Mouse (Mus musculus): Measurements from ENCODE around the gene Ksr1.

DNA sequence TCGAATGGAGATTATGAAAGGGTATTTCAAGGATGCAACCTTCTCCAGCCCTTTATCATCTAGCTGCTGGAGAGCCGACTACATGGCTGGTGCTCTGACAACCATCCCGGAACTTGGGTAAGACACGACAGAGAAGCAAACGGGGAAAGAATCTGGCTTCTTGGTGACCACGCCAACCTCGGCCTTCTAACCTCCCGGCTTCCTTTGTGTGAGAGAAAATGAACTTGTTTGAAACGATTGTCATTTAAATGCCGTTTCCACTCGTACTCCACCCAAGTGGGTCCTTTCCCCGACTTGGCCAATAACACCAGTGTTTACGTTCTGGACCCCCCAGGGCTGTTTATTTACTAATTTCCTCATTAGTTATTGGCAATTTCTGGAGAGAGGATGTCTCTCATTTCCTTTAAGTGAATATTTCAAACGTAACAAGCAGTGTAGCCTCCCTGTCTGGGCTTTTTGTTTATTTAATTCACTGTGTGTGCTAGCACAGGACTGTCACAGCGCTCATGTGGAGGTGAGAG, 52.8 kb downstream of the Ksr1 start:
- TF ChIP-seq CTCF (IDR thresholded peaks at IDR 0.05; ENCODE audit: low read depth) (no peak), EP300 (optimal IDR thresholded peaks at IDR 0.05) (no peak)
